Mouse (Mus musculus): ENCODE data around the gene Gm5269. TPM values are rescaled to one million over a fixed set of nuclear protein-coding genes. Genes with fewer than 3 reads are reported as not detected.

Gm5269 gene
- polyA plus RNA-seq, 1 experiment from 2014 or later, result not detected

GRCm38 (mm10) chr1:45920703-45921102 lies 30.6 kb upstream of the Gm5269 start:
- ATAC-seq (replicated peaks; ENCODE audit: low FRiP score), result no peak
- peaks cover 6% of the 10 kb centered on the region; the same call in 1 of the 2 replicates for H3K36me3 ChIP-seq (ENCODE audit: control insufficient read depth, insufficient read depth, low read length)
- 0 out of 2 replicates have a peak, but pooled peaks cover 2% of the 10 kb centered on the region for H3K4me1 ChIP-seq (replicated peaks; ENCODE audit: control insufficient read depth, insufficient read depth, low read length)
- no peak overlapping the region for H3K9ac ChIP-seq (ENCODE audit: low read depth, low read length)
- no peaks in the 10 kb centered on the region for H3K9me3 ChIP-seq (ENCODE audit: control insufficient read depth, low read length)
- H3K4me2 ChIP-seq, result no peak overlapping the region
- H3K27me3 ChIP-seq (replicated peaks; ENCODE audit: control insufficient read depth, insufficient read depth, low read length), result no peaks in the 10 kb centered on the region
- no peak for DNase-seq (ENCODE audit: low spot score)
- no peak overlapping the region for H3K4me3 ChIP-seq (ENCODE audit: low read depth, low read length)
- no peak overlapping the region for H3K27ac ChIP-seq (ENCODE audit: low read depth, low read length)
- 79% methylated on average over 3 of the region's 3 CpGs for WGBS

GRCm38 (mm10) chr1:45919752-45920151 lies 29.7 kb upstream of the Gm5269 start:
- Histone ChIP-seq H3K9ac (ENCODE audit: low read depth, low read length) (no peak overlapping the region), H3K4me2 (no peak overlapping the region), H3K36me3 (ENCODE audit: control insufficient read depth, insufficient read depth, low read length) (peaks cover 6% of the 10 kb centered on the region; the same call in 1 of the 2 replicates), H3K27me3 (replicated peaks; ENCODE audit: control insufficient read depth, insufficient read depth, low read length) (no peaks in the 10 kb centered on the region), H3K27ac (ENCODE audit: low read depth, low read length) (no peak overlapping the region), H3K9me3 (ENCODE audit: control insufficient read depth, low read length) (no peaks in the 10 kb centered on the region), H3K4me1 (replicated peaks; ENCODE audit: control insufficient read depth, insufficient read depth, low read length) (0 out of 2 replicates have a peak, but pooled peaks cover 2% of the 10 kb centered on the region), H3K4me3 (ENCODE audit: low read depth, low read length) (no peak overlapping the region)
- ATAC-seq (replicated peaks; ENCODE audit: low FRiP score) (no peak), DNase-seq (ENCODE audit: low spot score) (no peak)
- WGBS, result 94% methylated on average over 1 of the region's 1 CpGs

- 64% methylated on average over 4 of the region's 4 CpGs for WGBS
- peaks cover 12% of the 10 kb centered on the region; the same call in 1 of the 2 replicates for H3K36me3 ChIP-seq (ENCODE audit: control insufficient read depth, insufficient read depth, low read length)
- DNase-seq (ENCODE audit: low spot score) (no peak), ATAC-seq (replicated peaks; ENCODE audit: low FRiP score) (no peak)
- H3K27ac ChIP-seq (ENCODE audit: low read depth, low read length), result no peak overlapping the region
- H3K4me1 ChIP-seq (replicated peaks; ENCODE audit: control insufficient read depth, insufficient read depth, low read length), result no peaks in the 10 kb centered on the region
- no peak overlapping the region for H3K4me3 ChIP-seq (ENCODE audit: low read depth, low read length)
- H3K27me3 ChIP-seq (replicated peaks; ENCODE audit: control insufficient read depth, insufficient read depth, low read length), result no peaks in the 10 kb centered on the region
- H3K9me3 ChIP-seq (ENCODE audit: control insufficient read depth, low read length), result no peaks in the 10 kb centered on the region
- no peak overlapping the region for H3K4me2 ChIP-seq
- no peak overlapping the region for H3K9ac ChIP-seq (ENCODE audit: low read depth, low read length)
Measured at GRCm38 (mm10) chr1:45917136-45917803, 27.2 kb upstream of the Gm5269 start.

- DNase-seq (ENCODE audit: low spot score) (no peak), ATAC-seq (replicated peaks; ENCODE audit: low FRiP score) (no peak)
- H3K4me3 ChIP-seq (ENCODE audit: low read depth, low read length), result no peak overlapping the region
- no peak overlapping the region for H3K27ac ChIP-seq (ENCODE audit: low read depth, low read length)
- H3K9ac ChIP-seq (ENCODE audit: low read depth, low read length), result no peak overlapping the region
- no peaks in the 10 kb centered on the region for H3K4me1 ChIP-seq (replicated peaks; ENCODE audit: control insufficient read depth, insufficient read depth, low read length)
- H3K9me3 ChIP-seq (ENCODE audit: control insufficient read depth, low read length), result no peaks in the 10 kb centered on the region
- no peak overlapping the region for H3K4me2 ChIP-seq
- 64% methylated on average over 3 of the region's 3 CpGs for WGBS
- H3K27me3 ChIP-seq (replicated peaks; ENCODE audit: control insufficient read depth, insufficient read depth, low read length), result no peaks in the 10 kb centered on the region
- H3K36me3 ChIP-seq (ENCODE audit: control insufficient read depth, insufficient read depth, low read length), result peaks cover 17% of the 10 kb centered on the region; the same call in 1 of the 2 replicates
Measured at GRCm38 (mm10) chr1:45916174-45916573, 26.1 kb upstream of the Gm5269 start.

GRCm38 (mm10) chr1:45914236-45914635 lies 24.2 kb upstream of the Gm5269 start:
- 90% methylated on average over 4 of the region's 4 CpGs for WGBS
- no peak overlapping the region for H3K9ac ChIP-seq (ENCODE audit: low read depth, low read length)
- no peak for ATAC-seq (replicated peaks; ENCODE audit: low FRiP score)

GRCm38 (mm10) chr1:45905107-45905821 lies 15.2 kb upstream of the Gm5269 start:
- Histone ChIP-seq H3K4me2 (no peak overlapping the region), H3K27me3 (replicated peaks; ENCODE audit: control insufficient read depth, insufficient read depth, low read length) (no peaks in the 10 kb centered on the region), H3K9me3 (ENCODE audit: control insufficient read depth, low read length) (no peaks in the 10 kb centered on the region), H3K4me3 (ENCODE audit: low read depth, low read length) (no peak overlapping the region), H3K27ac (ENCODE audit: low read depth, low read length) (no peak overlapping the region), H3K36me3 (ENCODE audit: control insufficient read depth, insufficient read depth, low read length) (no peaks in the 10 kb centered on the region), H3K9ac (ENCODE audit: low read depth, low read length) (no peak overlapping the region), H3K4me1 (replicated peaks; ENCODE audit: control insufficient read depth, insufficient read depth, low read length) (peaks cover 3% of the 10 kb centered on the region; the same call in 1 of the 2 replicates)
- DNase-seq (ENCODE audit: low spot score), result no peak
- ATAC-seq (replicated peaks; ENCODE audit: low FRiP score), result peak; percentile 53
- WGBS, result 27% methylated on average over 5 of the region's 5 CpGs

More at GRCm38 (mm10) chr1:45914236-45914635, 24.2 kb upstream of the Gm5269 start:
- Histone ChIP-seq H3K36me3 (ENCODE audit: control insufficient read depth, insufficient read depth, low read length) (peaks cover 19% of the 10 kb centered on the region; the same call in 1 of the 2 replicates), H3K27me3 (replicated peaks; ENCODE audit: control insufficient read depth, insufficient read depth, low read length) (no peaks in the 10 kb centered on the region), H3K9me3 (ENCODE audit: control insufficient read depth, low read length) (no peaks in the 10 kb centered on the region), H3K27ac (ENCODE audit: low read depth, low read length) (no peak overlapping the region), H3K4me3 (ENCODE audit: low read depth, low read length) (no peak overlapping the region), H3K4me2 (no peak overlapping the region), H3K4me1 (replicated peaks; ENCODE audit: control insufficient read depth, insufficient read depth, low read length) (no peaks in the 10 kb centered on the region)
- DNase-seq (ENCODE audit: low spot score), result no peak

GRCm38 (mm10) chr1:45904161-45904560 lies 14.1 kb upstream of the Gm5269 start:
- H3K4me3 ChIP-seq (ENCODE audit: low read depth, low read length), result no peak overlapping the region
- ATAC-seq (replicated peaks; ENCODE audit: low FRiP score) (no peak), DNase-seq (ENCODE audit: low spot score) (no peak)
- no peaks in the 10 kb centered on the region for H3K27me3 ChIP-seq (replicated peaks; ENCODE audit: control insufficient read depth, insufficient read depth, low read length)
- no peak overlapping the region for H3K9ac ChIP-seq (ENCODE audit: low read depth, low read length)
- 74% methylated on average over 3 of the region's 3 CpGs for whole genome bisulfite sequencing
- no peak overlapping the region for H3K4me2 ChIP-seq
- H3K27ac ChIP-seq (ENCODE audit: low read depth, low read length), result no peak overlapping the region
- no peaks in the 10 kb centered on the region for H3K9me3 ChIP-seq (ENCODE audit: control insufficient read depth, low read length)
- no peaks in the 10 kb centered on the region for H3K36me3 ChIP-seq (ENCODE audit: control insufficient read depth, insufficient read depth, low read length)
- H3K4me1 ChIP-seq (replicated peaks; ENCODE audit: control insufficient read depth, insufficient read depth, low read length), result peaks cover 3% of the 10 kb centered on the region; the same call in 1 of the 2 replicates

GRCm38 (mm10) chr1:45898044-45898443 lies 8.0 kb upstream of the Gm5269 start:
- Histone ChIP-seq H3K4me1 (replicated peaks; ENCODE audit: control insufficient read depth, insufficient read depth, low read length) (no peaks in the 10 kb centered on the region), H3K9me3 (ENCODE audit: control insufficient read depth, low read length) (no peaks in the 10 kb centered on the region), H3K27ac (ENCODE audit: low read depth, low read length) (no peak overlapping the region), H3K4me2 (no peak overlapping the region), H3K36me3 (ENCODE audit: control insufficient read depth, insufficient read depth, low read length) (no peaks in the 10 kb centered on the region), H3K27me3 (replicated peaks; ENCODE audit: control insufficient read depth, insufficient read depth, low read length) (no peaks in the 10 kb centered on the region), H3K9ac (ENCODE audit: low read depth, low read length) (no peak overlapping the region), H3K4me3 (ENCODE audit: low read depth, low read length) (no peak overlapping the region)
- 34% methylated on average over 1 of the region's 1 CpGs for WGBS
- DNase-seq (ENCODE audit: low spot score) (no peak), ATAC-seq (replicated peaks; ENCODE audit: low FRiP score) (no peak)
